Mouse (Mus musculus): ENCODE data around the gene Tbc1d15. TPM values are rescaled to one million over a fixed set of nuclear protein-coding genes. Genes with fewer than 3 reads are reported as not detected.

The Tbc1d15 gene
- polyA plus RNA-seq, 1 experiment from 2014 or later, result 27.1 TPM

DNA sequence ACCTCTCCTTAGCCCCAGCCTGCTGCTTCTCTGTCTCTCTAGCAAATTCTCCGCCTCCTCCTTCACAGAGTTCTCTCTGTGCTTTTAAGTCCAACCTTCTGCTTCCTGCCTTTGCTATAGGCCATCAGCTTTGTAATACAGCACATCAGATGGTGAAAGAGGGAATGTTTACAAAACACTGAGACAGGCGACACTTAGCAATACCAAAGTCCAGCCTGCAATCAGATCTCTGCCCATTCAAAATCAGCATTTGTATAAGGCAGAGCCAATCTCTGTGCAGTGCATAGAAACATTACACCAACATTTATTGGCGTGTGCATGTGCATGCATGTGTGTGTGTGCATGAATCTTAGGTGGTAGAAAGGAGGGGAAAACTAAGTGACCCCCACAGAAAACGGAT lies 13.3 kb downstream of the Tbc1d15 start:
- WGBS, result 95% methylated on average over 4 of the region's 4 CpGs
- no peak for ATAC-seq (ENCODE audit: low FRiP score)
- H3K27me3 ChIP-seq (replicated peaks), result no peaks in the 10 kb centered on the region
- no peak overlapping the region for H3K9ac ChIP-seq (replicated peaks)
- H3K9me3 ChIP-seq (replicated peaks), result no peaks in the 10 kb centered on the region
- H3K4me1 ChIP-seq, result no peaks in the 10 kb centered on the region
- no peak overlapping the region for H3K27ac ChIP-seq (replicated peaks)
- H3K4me2 ChIP-seq, result no peak overlapping the region
- H3K36me3 ChIP-seq, result peaks cover 43% of the 10 kb centered on the region
- H3K4me3 ChIP-seq (replicated peaks), result no peak overlapping the region

DNA sequence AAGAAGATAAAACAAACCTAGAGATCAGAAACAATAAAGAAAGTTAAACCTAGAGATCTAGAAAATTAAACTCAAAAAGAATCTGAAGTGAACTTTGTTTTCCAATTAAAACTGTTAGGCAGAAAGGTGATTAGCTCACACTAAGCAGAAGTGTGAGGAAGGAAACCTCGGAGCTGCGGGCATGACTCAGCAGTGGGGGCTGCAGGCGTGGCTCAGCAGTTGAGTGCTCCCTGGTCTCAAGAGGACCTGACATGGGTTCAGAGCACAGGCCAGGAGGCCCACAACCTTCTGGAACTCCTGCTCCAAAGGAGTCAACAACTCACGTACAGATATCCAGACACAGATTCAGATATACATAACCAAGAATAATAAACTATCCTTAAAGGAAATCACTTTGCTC lies 14.5 kb downstream of the Tbc1d15 start:
- Histone ChIP-seq H3K27ac (replicated peaks) (no peak overlapping the region), H3K4me1 (no peaks in the 10 kb centered on the region), H3K9me3 (replicated peaks) (no peaks in the 10 kb centered on the region), H3K4me3 (replicated peaks) (no peak overlapping the region), H3K9ac (replicated peaks) (no peak overlapping the region), H3K27me3 (replicated peaks) (no peaks in the 10 kb centered on the region), H3K36me3 (peaks cover 51% of the 10 kb centered on the region), H3K4me2 (no peak overlapping the region)
- no peak for ATAC-seq (ENCODE audit: low FRiP score)
- 89% methylated on average over 4 of the region's 4 CpGs for whole genome bisulfite sequencing

DNA sequence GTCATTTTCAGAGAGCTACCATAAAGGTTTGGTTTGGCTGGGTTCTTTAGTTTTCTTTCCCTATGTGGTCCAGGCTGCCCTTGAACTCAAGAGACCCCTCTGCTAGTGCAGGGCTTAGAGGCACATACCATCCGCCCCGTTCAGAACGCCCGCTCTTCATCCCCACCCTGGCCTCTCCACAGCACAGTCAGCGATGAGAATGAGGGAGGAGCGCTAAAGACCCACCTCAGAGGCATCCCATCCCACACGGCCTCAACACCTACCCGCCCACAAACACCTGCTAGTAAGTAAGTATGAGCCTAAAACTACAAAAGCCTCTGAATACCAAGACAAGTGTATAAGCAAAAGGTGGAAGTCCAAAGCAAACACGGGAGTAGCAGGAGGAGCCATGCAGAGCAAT lies 15.8 kb downstream of the Tbc1d15 start:
- no peaks in the 10 kb centered on the region for H3K9me3 ChIP-seq (replicated peaks)
- no peaks in the 10 kb centered on the region for H3K4me1 ChIP-seq
- H3K9ac ChIP-seq (replicated peaks), result no peak overlapping the region
- H3K27ac ChIP-seq (replicated peaks), result no peak overlapping the region
- no peak for ATAC-seq (ENCODE audit: low FRiP score)
- no peak overlapping the region for H3K4me2 ChIP-seq
- 92% methylated on average over 9 of the region's 9 CpGs for WGBS
- H3K36me3 ChIP-seq, result peaks cover 56% of the 10 kb centered on the region
- no peak overlapping the region for H3K4me3 ChIP-seq (replicated peaks)
- no peaks in the 10 kb centered on the region for H3K27me3 ChIP-seq (replicated peaks)

DNA sequence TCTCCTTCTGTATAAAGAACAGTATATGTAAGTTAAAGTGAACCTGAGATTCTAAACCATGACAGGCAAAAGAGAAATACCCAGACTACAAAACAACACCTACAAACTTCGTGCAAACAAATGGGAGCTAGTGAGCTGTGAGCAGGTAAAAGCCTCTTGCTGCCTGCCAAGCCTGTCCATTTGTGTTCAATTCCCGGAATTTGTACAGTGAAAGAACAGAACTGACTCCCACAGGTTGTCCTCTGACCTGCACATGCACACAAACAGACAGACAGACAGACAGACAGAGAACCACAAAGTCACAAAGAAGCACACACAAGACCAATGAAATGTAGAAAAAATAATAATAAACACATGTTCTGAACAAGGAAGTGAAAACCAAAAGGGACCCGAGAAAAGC lies 17.5 kb downstream of the Tbc1d15 start:
- Histone ChIP-seq H3K27ac (replicated peaks) (no peak overlapping the region), H3K36me3 (peaks cover 53% of the 10 kb centered on the region), H3K27me3 (replicated peaks) (no peaks in the 10 kb centered on the region), H3K4me1 (no peaks in the 10 kb centered on the region), H3K4me3 (replicated peaks) (no peak overlapping the region), H3K9ac (replicated peaks) (no peak overlapping the region), H3K4me2 (no peak overlapping the region), H3K9me3 (replicated peaks) (no peaks in the 10 kb centered on the region)
- ATAC-seq (ENCODE audit: low FRiP score), result no peak
- WGBS, result 85% methylated on average over 3 of the region's 3 CpGs

DNA sequence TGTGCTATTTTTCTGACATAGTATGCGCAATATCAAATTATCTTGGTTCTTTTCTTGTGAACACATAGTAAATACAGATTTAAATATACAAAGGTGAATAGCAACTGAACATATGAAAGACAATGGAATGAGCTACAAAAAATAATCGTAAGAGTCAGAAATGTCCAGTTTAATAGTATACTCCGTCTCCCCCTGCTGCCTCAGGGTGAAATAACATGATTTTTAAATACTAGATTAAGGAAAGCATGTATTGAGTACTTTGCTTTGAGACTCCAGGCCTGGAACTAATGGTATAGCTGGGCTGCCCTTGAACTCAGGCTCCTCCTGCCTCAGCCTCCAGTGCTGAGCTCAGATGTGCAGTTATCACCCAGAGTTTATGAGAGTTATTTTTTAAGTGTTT lies 18.8 kb downstream of the Tbc1d15 start:
- H3K27ac ChIP-seq (replicated peaks), result no peak overlapping the region
- 93% methylated on average over 3 of the region's 3 CpGs for WGBS
- no peaks in the 10 kb centered on the region for H3K9me3 ChIP-seq (replicated peaks)
- H3K4me1 ChIP-seq, result no peaks in the 10 kb centered on the region
- H3K4me3 ChIP-seq (replicated peaks), result no peak overlapping the region
- no peaks in the 10 kb centered on the region for H3K27me3 ChIP-seq (replicated peaks)
- no peak for ATAC-seq (ENCODE audit: low FRiP score)
- H3K36me3 ChIP-seq, result peaks cover 46% of the 10 kb centered on the region
- H3K4me2 ChIP-seq, result no peak overlapping the region
- no peak overlapping the region for H3K9ac ChIP-seq (replicated peaks)

DNA sequence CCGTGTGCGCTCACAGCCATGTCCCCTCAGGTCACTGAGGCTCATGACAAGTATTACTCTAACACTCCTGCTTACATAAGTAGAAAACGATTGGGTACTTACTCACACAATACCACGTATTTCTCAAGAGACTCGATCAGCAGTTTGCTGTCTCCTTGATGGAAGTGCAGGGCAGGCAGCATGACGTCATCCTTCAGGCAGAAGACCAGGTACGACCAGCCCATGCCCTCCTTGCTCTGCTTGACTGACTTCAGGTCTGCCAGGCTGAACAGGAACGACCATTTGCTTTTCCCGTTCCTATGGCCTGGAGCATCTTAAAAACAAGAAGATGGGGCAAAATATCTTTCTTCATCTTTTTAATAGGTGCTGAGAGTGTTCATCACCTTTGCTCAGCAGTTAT lies 22.2 kb downstream of the Tbc1d15 start:
- H3K4me2 ChIP-seq, result no peak overlapping the region
- WGBS, result 87% methylated on average over 9 of the region's 9 CpGs
- no peak overlapping the region for H3K9ac ChIP-seq (replicated peaks)
- H3K27me3 ChIP-seq (replicated peaks), result no peaks in the 10 kb centered on the region
- H3K27ac ChIP-seq (replicated peaks), result no peak overlapping the region
- H3K9me3 ChIP-seq (replicated peaks), result no peaks in the 10 kb centered on the region
- ATAC-seq (ENCODE audit: low FRiP score), result no peak
- H3K36me3 ChIP-seq, result peaks cover 31% of the 10 kb centered on the region
- no peak overlapping the region for H3K4me3 ChIP-seq (replicated peaks)
- H3K4me1 ChIP-seq, result no peaks in the 10 kb centered on the region

DNA sequence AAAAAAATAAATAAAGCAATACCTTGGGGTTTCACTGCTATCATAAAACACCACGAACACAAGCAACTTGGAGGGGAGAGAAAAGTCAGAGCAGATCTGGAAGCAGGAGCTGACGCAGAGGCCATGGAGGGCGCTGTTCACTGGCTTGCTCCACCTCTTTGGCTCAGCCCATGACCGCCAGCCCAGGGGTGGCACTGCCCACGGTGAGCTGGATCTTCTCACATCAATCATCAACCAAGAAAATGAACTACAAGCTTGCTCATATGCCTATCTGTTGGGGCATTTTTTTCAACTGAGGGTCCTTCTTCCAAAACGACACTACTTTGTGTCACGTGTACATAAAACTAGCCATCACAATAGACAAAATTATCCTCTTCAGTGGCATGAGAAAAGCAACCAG lies 24.7 kb downstream of the Tbc1d15 start:
- Histone ChIP-seq H3K4me3 (replicated peaks) (no peak overlapping the region), H3K36me3 (peaks cover 18% of the 10 kb centered on the region; the same call in 1 of the 2 replicates), H3K27ac (replicated peaks) (no peak overlapping the region), H3K9me3 (replicated peaks) (no peaks in the 10 kb centered on the region), H3K27me3 (replicated peaks) (no peaks in the 10 kb centered on the region), H3K9ac (replicated peaks) (no peak overlapping the region), H3K4me1 (no peaks in the 10 kb centered on the region), H3K4me2 (no peak overlapping the region)
- no peak for ATAC-seq (ENCODE audit: low FRiP score)
- WGBS, result 92% methylated on average over 7 of the region's 7 CpGs

DNA sequence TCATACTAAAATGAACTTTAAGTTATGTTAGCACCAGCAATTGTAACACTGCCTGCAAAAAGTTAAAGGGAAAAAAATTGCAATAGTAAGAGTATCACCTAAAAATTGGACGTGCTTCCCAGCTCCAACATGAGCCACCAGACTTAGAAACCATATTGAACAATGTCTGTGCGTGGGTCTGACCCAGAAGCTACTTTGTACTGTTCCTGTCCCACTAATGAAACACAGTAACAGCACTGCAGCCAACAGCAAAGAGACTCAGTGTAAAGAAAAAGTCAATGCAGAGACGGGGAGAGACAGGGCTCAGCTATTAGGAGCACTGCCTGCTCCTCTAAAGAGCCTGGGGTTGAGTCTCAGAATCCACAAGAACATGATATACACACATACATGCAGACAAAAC lies 27.4 kb downstream of the Tbc1d15 start:
- H3K4me3 ChIP-seq (replicated peaks), result no peak overlapping the region
- H3K9ac ChIP-seq (replicated peaks), result no peak overlapping the region
- H3K9me3 ChIP-seq (replicated peaks), result no peaks in the 10 kb centered on the region
- no peak for ATAC-seq (ENCODE audit: low FRiP score)
- peaks cover 21% of the 10 kb centered on the region; the same call in 1 of the 2 replicates for H3K36me3 ChIP-seq
- WGBS, result 92% methylated on average over 3 of the region's 3 CpGs
- H3K4me1 ChIP-seq, result no peaks in the 10 kb centered on the region
- no peak overlapping the region for H3K4me2 ChIP-seq
- no peak overlapping the region for H3K27ac ChIP-seq (replicated peaks)
- H3K27me3 ChIP-seq (replicated peaks), result no peaks in the 10 kb centered on the region

DNA sequence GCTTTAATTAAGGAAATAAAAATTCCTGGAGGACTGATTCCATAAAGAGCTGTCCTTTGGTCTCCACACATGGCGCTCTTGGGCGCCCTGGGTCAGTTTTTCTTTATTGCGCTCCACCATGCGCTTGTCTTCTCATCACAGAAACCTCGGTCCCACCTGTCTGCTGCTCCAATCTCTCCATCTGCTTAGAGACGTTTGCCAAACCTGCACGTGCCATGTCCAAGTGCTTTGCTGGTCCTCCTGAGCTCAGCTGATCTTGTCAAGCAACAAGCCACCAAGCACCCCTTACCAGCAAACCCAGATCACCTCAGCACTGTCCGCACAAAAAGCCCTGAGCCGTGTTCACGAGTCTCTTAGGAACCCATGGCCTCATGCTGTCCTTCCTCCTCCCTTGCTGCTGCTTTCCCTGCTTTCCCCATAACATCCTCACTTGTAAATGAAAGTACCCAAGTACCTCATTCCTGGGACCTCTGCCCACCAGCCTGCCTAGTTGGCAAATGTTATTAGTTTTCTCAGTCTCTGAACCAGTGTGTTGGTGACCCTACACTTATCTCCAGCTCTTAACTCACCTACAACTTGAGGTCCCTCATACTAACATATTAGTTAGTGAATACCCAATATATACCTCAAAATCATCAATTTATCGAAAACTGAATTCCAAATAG lies 38.2 kb downstream of the Tbc1d15 start:
- WGBS, result 95% methylated on average over 11 of the region's 11 CpGs
- ATAC-seq (ENCODE audit: low FRiP score), result no peak
- Histone ChIP-seq H3K27me3 (replicated peaks) (no peaks in the 10 kb centered on the region), H3K4me2 (no peak overlapping the region), H3K27ac (replicated peaks) (no peak overlapping the region), H3K4me3 (replicated peaks) (no peak overlapping the region), H3K9ac (replicated peaks) (no peak overlapping the region), H3K9me3 (replicated peaks) (no peaks in the 10 kb centered on the region), H3K36me3 (peaks cover 69% of the 10 kb centered on the region), H3K4me1 (no peaks in the 10 kb centered on the region)

DNA sequence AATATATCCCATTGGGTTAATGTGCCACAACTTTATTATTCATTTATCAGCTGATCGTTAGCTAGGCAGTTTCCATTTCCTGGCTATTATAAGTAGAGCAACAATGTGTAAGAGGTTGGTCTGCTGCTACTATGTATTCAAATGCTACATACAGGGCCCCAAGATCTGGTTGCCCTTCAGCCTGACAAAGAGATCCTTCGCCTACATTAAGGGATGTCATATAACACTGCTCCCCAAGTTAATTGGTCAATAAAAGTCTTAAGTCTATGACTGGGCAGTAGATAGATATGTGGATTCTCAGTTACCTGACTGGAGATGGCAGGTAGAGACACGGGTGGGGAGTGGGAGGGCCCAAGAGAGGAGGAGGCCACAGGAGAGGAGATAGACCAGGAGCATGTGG lies 45.4 kb downstream of the Tbc1d15 start:
- 89% methylated on average over 3 of the region's 3 CpGs for WGBS
- H3K4me2 ChIP-seq, result no peak overlapping the region
- H3K4me3 ChIP-seq (replicated peaks), result no peak overlapping the region
- H3K27me3 ChIP-seq (replicated peaks), result no peaks in the 10 kb centered on the region
- H3K36me3 ChIP-seq, result peaks cover 39% of the 10 kb centered on the region
- no peaks in the 10 kb centered on the region for H3K9me3 ChIP-seq (replicated peaks)
- no peaks in the 10 kb centered on the region for H3K4me1 ChIP-seq
- H3K27ac ChIP-seq (replicated peaks), result no peak overlapping the region
- no peak for ATAC-seq (ENCODE audit: low FRiP score)
- H3K9ac ChIP-seq (replicated peaks), result no peak overlapping the region

DNA sequence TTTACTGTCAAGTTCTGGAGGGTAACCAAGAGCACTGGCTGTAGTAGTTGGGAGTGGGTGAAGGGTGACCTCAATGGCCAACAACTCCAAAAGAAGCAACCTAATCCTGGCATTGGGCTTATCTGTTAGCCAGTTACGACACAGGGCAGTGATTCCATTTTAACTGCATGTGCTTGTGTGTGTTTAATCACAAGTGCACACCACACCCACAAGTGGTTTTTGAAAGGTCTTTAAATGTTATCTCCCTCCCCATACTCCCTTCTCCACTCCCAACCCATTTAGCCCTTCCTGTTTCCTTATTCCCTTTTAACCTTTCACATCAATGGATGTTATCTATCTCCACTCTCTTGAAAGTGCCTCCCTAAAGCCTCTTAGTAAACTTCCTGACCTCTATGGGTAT lies 46.0 kb downstream of the Tbc1d15 start:
- Histone ChIP-seq H3K4me1 (no peaks in the 10 kb centered on the region), H3K9me3 (replicated peaks) (no peaks in the 10 kb centered on the region), H3K4me2 (no peak overlapping the region), H3K4me3 (replicated peaks) (no peak overlapping the region), H3K36me3 (peaks cover 38% of the 10 kb centered on the region), H3K27me3 (replicated peaks) (no peaks in the 10 kb centered on the region), H3K9ac (replicated peaks) (no peak overlapping the region), H3K27ac (replicated peaks) (no peak overlapping the region)
- 97% methylated on average over 1 of the region's 1 CpGs for WGBS
- ATAC-seq (ENCODE audit: low FRiP score), result no peak

DNA sequence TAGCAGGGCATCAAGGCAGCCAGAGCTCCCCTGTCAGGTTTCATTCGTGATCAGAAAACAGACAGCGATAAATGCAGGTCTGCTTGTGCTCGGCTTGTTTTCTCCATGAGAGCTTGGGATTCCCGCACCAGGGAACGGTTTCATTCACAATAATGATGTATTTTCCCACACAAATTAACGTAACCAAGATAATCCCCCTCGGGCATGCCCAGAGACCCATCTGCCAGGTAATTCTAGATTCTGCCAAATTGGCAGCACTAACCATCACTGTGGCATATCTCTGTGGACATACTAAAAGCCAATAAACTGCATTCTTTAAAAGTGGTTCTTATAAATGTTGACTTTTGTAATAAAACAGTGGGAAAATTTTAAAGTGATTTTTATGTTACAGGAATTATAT lies 60.1 kb downstream of the Tbc1d15 start:
- H3K9me3 ChIP-seq (replicated peaks), result no peaks in the 10 kb centered on the region
- H3K27ac ChIP-seq (replicated peaks), result no peak overlapping the region
- no peaks in the 10 kb centered on the region for H3K27me3 ChIP-seq (replicated peaks)
- no peak overlapping the region for H3K4me3 ChIP-seq (replicated peaks)
- H3K9ac ChIP-seq (replicated peaks), result no peak overlapping the region
- no peak overlapping the region for H3K4me2 ChIP-seq
- no peak for ATAC-seq (ENCODE audit: low FRiP score)
- 53% methylated on average over 7 of the region's 7 CpGs for WGBS
- H3K4me1 ChIP-seq, result no peaks in the 10 kb centered on the region
- peaks cover 7% of the 10 kb centered on the region; the same call in 1 of the 2 replicates for H3K36me3 ChIP-seq

Data from neural tube, embryonic 15.5 days (tissue).